Mouse (Mus musculus) embryonic facial prominence, embryonic 11.5 days (tissue): ENCODE measurements around the gene Tcl1b5. TPM values are rescaled to one million over a fixed set of nuclear protein-coding genes. Genes with fewer than 3 reads are reported as not detected.
"Not testable (repeated sequence)": the region's sequence is repeated elsewhere in the genome, so short reads cannot be mapped to it uniquely, and the experiment has no call there.

Source experiments
- ATAC-seq: fragments of 200-750 bp; cut with Nextera tagmentation; replicated peaks from 2 replicates; pipeline ENCODE4 v1.8.0; 2017; ENCODE audit warnings: low read depth; ENCODE audit not compliant: insufficient number of reproducible peaks, low FRiP score, low TSS enrichment
- DNase-seq: peaks from one replicate; pipeline ENCODE4 v3.0.0-alpha.2; 2015; ENCODE audit warnings: low spot score
- H3K27ac ChIP-seq: fragments of 300-500 bp; sonication (generic); replicated peaks from 2 replicates; pipeline ENCODE4 v1.5.1; 2014; ENCODE audit warnings: mild to moderate bottlenecking, low read depth, low read length, control low read depth
- H3K27me3 ChIP-seq: fragments of 300-500 bp; sonication (generic); 2 replicates; pipeline ENCODE4 v1.6.1; 2014; ENCODE audit warnings: mild to moderate bottlenecking, low read length, moderate library complexity, mixed read lengths; ENCODE audit not compliant: control insufficient read depth, insufficient read depth
- H3K36me3 ChIP-seq: fragments of 300-500 bp; sonication (generic); replicated peaks from 2 replicates; pipeline ENCODE4 v1.6.1; 2014; ENCODE audit warnings: low read depth, mild to moderate bottlenecking, low read length, moderate library complexity, mixed read lengths; ENCODE audit not compliant: control insufficient read depth, insufficient read depth
- H3K4me1 ChIP-seq: fragments of 300-500 bp; sonication (generic); 2 replicates; pipeline ENCODE4 v1.6.1; 2014; ENCODE audit warnings: low read length, mixed read lengths; ENCODE audit not compliant: control insufficient read depth, insufficient read depth
- H3K4me2 ChIP-seq: fragments of 300-500 bp; sonication (generic); 2 replicates; pipeline ENCODE4 v1.6.1; 2014; ENCODE audit warnings: low read depth, mild to moderate bottlenecking, control low read depth, low read length, moderate library complexity
- H3K4me3 ChIP-seq: fragments of 300-500 bp; sonication (generic); 2 replicates; pipeline ENCODE4 v1.5.1; 2014; ENCODE audit warnings: low read depth, low read length, control low read depth
- H3K9ac ChIP-seq: fragments of 300-500 bp; sonication (generic); replicated peaks from 2 replicates; pipeline ENCODE4 v1.6.1; 2014; ENCODE audit warnings: mild to moderate bottlenecking, control low read depth, low read length
- H3K9me3 ChIP-seq: fragments of 300-500 bp; sonication (generic); replicated peaks from 2 replicates; pipeline ENCODE4 v1.6.1; 2016; ENCODE audit warnings: mild to moderate bottlenecking, low read length, inconsistent platforms, mixed read lengths; ENCODE audit not compliant: control insufficient read depth
- whole genome bisulfite sequencing: fragments of 180-500 bp; shearing (Covaris S2); extraction: QIAGEN DNeasy Blood & Tissue Kit; methylation state at CpG from one replicate; pipeline ENCODE4 v1.1.7; 2014; 5-methylcytosine and 5-hydroxymethylcytosine counted together
- polyA plus RNA-seq: library from polyadenylated mRNA; unstranded; fragments of >200 nt; fragmentation: Nextera tagmentation; extraction: Ambion mirVana; gene quantifications from 2 replicates; pipeline ENCODE4 v1.2.1, GENCODE M21; 2014

Tcl1b5 gene
- polyA plus RNA-seq = not detected in 2 replicates

GRCm38 (mm10) chr12:105176044-105176443 lies at the start of gene Tcl1b5:
Gene Tcl1b5, plus strand, starts transcription at chr12:105176344.
- H3K4me2 ChIP-seq, H3K9me3 ChIP-seq, H3K9ac ChIP-seq, H3K27me3 ChIP-seq, H3K27ac ChIP-seq, H3K36me3 ChIP-seq, ATAC-seq, H3K4me1 ChIP-seq, H3K4me3 ChIP-seq, DNase-seq: not testable (repeated sequence)
- WGBS = 66% methylated on average over 3 of the region's 3 CpGs

GRCm38 (mm10) chr12:105126516-105126915 lies 49.6 kb upstream of the Tcl1b5 start:
- Histone ChIP-seq H3K4me1 (no peaks in the 10 kb centered on the region), H3K27me3 (no peaks in the 10 kb centered on the region), H3K9ac (no peak overlapping the region), H3K36me3 (no peaks in the 10 kb centered on the region), H3K4me3 (no peak overlapping the region), H3K27ac (no peak overlapping the region), H3K4me2 (no peak overlapping the region), H3K9me3 (no peaks in the 10 kb centered on the region)
- 30% methylated on average over 4 of the region's 4 CpGs for WGBS
- no peak for DNase-seq
- no peak for ATAC-seq

- no peak for DNase-seq
- WGBS = 84% methylated on average over 2 of the region's 2 CpGs
- H3K4me1 ChIP-seq = no peaks in the 10 kb centered on the region
- H3K9me3 ChIP-seq = no peaks in the 10 kb centered on the region
- H3K9ac ChIP-seq = no peak overlapping the region
- H3K27me3 ChIP-seq = no peaks in the 10 kb centered on the region
- H3K36me3 ChIP-seq = no peaks in the 10 kb centered on the region
- H3K27ac ChIP-seq = no peak overlapping the region
- no peak overlapping the region for H3K4me2 ChIP-seq
- no peak for ATAC-seq
- no peak overlapping the region for H3K4me3 ChIP-seq
Measured at GRCm38 (mm10) chr12:105127607-105128006, 48.5 kb upstream of the Tcl1b5 start.

- H3K9ac ChIP-seq, H3K27ac ChIP-seq, H3K4me2 ChIP-seq, H3K36me3 ChIP-seq, ATAC-seq, H3K9me3 ChIP-seq, H3K4me3 ChIP-seq, DNase-seq, H3K27me3 ChIP-seq, H3K4me1 ChIP-seq: not testable (repeated sequence)
- 57% methylated on average over 3 of the region's 3 CpGs for WGBS
Measured at GRCm38 (mm10) chr12:105129494-105130205, 46.5 kb upstream of the Tcl1b5 start.

GRCm38 (mm10) chr12:105134167-105134566 lies 42.0 kb upstream of the Tcl1b5 start:
- H3K4me3 ChIP-seq, ATAC-seq, H3K9me3 ChIP-seq, H3K4me1 ChIP-seq, H3K36me3 ChIP-seq, DNase-seq, H3K27me3 ChIP-seq, H3K27ac ChIP-seq, H3K9ac ChIP-seq, H3K4me2 ChIP-seq: not testable (repeated sequence)
- 72% methylated on average over 2 of the region's 2 CpGs for WGBS

- H3K9me3 ChIP-seq, H3K4me1 ChIP-seq, H3K9ac ChIP-seq, H3K36me3 ChIP-seq, H3K27ac ChIP-seq, H3K27me3 ChIP-seq, H3K4me3 ChIP-seq, ATAC-seq, H3K4me2 ChIP-seq, DNase-seq: not testable (repeated sequence)
- WGBS = 83% methylated on average over 4 of the region's 4 CpGs
Measured at GRCm38 (mm10) chr12:105134826-105135225, 41.3 kb upstream of the Tcl1b5 start.

- not testable (repeated sequence) for H3K4me1 ChIP-seq, ATAC-seq
Measured at GRCm38 (mm10) chr12:105137729-105138128, 38.4 kb upstream of the Tcl1b5 start.

GRCm38 (mm10) chr12:105143096-105143495 lies 33.0 kb upstream of the Tcl1b5 start:
- Histone ChIP-seq H3K9me3 (no peaks in the 10 kb centered on the region), H3K27ac (no peak overlapping the region), H3K4me3 (no peak overlapping the region), H3K4me1 (no peaks in the 10 kb centered on the region), H3K36me3 (no peaks in the 10 kb centered on the region), H3K9ac (no peak overlapping the region), H3K4me2 (no peak overlapping the region), H3K27me3 (no peaks in the 10 kb centered on the region)
- ATAC-seq = no peak
- no peak for DNase-seq
- 97% methylated on average over 3 of the region's 3 CpGs for WGBS

More at GRCm38 (mm10) chr12:105137729-105138128, 38.4 kb upstream of the Tcl1b5 start:
- H3K9me3 ChIP-seq, DNase-seq, H3K27me3 ChIP-seq, H3K27ac ChIP-seq, H3K36me3 ChIP-seq, H3K4me3 ChIP-seq, H3K9ac ChIP-seq, H3K4me2 ChIP-seq: not testable (repeated sequence)
- 78% methylated on average over 1 of the region's 1 CpGs for WGBS
